Mouse (Mus musculus) v-Abl transformed pro-B cells (cell line): ENCODE results near the gene Nek4.

Experiments
- in situ Hi-C, 2 experiments: fragments of 400-800 bp; cut with MboI; formaldehyde crosslinking; loops; one replicate each; pipeline ENCODE4 v1.15.1; 2025; ENCODE audit not compliant: unreplicated experiment in 2 of 2

Nek4 gene

DNA sequence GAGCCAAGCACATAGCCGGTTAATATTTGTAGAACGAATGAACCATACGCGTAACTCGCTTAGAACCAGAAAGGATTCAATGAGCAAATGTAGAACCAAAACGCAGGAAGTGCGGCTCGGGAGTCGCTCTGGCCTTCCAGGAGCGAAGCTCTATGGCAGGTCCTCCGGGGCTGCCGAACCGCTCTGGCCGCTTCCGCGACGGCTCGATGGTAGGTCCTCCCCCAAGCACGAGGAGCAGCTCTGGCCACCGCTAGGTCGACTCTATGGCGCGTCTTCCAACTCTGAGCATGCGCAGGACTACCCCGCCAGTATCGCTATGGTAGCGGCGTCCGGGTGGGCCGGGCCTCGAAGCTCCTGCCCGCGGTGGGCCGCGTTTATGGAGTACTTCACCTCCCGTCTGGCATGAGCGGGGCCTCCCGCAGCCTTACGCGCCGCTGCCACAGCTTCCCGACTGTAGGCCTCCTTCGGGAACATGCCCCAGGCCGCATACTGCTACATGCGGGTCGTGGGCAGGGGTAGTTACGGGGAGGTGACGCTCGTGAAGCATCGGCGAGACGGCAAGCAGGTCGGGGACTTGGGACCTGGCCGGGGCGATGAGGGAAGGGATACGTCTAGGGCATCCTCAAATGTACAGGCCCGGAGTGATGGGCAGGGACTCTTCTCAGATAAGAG is at the start of gene Nek4:
Gene Nek4, plus strand, starts transcription at position 224 of the 672 bp plus-strand sequence.
- in situ Hi-C loops: no loop called here

DNA sequence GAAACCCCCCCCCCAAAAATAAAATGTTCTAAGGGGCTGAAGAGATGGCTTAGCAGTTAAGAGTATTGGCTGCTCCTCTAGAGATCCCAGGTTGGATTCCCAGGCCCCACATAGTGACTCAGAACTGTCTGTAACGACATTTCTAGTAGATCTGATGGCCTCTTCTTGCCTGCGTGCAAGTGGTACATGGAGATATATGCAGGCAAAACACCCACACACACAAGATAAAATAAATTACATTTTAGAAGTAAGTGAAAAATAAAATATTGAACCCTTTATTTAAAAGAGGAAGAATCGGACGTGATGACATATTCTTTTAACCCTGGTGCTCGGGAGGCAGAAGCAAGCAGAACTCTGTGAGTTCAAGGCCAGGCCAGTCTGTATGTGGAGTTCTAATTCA is 48.5 kb upstream of the Nek4 start:
- in situ Hi-C loops: no loop called here

DNA sequence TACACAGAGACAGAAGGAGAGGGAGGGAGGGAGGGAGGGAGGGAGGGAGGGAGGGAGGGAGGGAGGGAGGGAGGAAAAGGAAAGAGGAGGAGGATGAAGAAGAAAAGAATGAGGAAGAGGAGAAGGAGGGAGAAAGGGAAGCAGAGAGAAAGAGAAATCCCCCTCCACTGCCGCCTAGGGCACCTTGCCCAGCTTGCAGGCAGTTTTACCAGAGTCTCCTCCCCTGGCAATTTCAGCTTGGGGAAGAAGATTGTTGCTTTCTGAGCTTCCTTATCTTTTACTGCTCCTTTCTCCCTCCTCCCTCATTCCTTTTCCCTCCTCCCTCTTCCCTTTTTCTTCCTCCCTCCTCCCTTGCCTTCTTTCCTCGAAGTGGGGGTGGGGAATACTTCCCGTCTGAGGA is 48.1 kb upstream of the Nek4 start:
- in situ Hi-C loops: no loop called here

DNA sequence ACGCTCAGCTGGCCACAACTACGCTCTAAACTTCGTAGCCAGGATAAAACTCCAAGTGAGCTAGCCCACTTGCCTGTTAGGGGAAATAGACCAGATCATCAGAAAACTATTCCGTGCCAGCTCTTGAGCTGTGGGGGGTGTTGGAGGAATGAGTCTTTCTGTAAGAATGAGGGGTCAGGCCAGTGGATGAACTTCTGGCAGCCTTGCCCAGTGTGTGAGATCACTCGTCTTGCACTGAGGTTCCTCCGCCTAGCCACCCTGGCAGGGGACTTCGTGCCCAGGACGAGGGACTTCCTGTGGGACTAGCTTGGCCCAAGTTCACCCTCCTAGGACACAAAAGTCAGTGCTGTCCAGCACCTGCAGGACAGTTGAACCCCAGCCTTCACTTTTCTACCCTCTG is 46.9 kb upstream of the Nek4 start:
- in situ Hi-C loops: no loop called here

DNA sequence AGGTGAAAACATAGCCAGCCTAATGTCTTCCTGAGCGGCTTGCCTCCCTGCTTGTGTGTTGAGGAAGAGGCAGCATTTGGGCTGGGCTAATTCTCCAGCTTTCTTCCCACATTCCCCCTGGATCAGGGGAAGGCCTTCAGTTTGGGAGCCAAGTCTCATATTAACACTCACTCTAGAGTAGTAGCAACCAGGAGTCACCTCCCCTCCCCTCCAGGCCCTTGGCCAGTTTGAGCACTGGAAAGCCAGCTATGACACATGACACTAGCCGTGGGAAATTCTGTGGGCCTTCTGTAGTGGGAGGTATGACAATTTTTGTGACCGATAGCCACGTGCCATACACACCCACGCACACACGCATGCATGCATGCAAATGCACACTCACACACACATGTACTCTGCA is 45.2 kb upstream of the Nek4 start:
- in situ Hi-C loops: no loop called here

DNA sequence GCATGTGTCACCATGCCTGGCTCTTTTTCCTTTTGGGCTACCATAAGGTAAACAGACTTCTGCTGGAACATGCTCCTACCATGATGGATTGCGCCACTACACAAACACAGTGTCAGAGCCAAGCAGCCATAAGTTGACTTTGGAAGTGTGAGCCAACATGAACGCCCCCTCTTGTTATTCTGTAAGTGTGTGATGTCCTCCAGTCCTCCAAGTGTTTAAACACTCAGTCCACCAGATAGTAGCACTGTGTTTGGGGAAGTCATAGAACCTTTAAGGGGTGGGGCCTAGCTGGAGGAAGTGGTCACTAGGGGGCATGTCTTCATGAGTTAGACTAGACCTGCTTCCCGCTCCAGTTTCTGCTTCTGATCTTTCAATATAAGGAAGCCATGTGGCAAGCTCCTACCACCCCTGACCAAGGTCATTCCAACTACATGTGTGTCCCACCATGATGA is 43.3 kb upstream of the Nek4 start:
- in situ Hi-C loops: no loop called here

DNA sequence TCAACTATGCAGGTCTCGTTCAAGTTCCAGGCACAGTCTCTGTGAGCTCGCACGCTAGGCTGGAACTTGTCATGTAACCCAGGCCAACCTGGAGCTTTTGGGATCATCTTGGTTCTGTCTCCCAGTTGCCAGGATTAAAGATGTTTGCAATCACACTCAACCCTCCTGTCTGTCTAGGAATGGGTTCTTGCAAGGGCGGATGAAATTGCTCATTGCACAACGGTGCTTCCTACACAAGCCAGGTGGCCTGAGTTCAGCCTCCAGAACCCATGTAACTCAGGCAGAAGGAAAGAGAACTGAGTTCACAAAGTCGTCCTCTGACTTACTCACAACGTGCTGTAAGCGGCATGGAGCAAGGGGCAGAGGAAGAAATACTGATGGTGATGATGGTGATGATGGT is 40.0 kb upstream of the Nek4 start:
- in situ Hi-C loops: no loop called here

DNA sequence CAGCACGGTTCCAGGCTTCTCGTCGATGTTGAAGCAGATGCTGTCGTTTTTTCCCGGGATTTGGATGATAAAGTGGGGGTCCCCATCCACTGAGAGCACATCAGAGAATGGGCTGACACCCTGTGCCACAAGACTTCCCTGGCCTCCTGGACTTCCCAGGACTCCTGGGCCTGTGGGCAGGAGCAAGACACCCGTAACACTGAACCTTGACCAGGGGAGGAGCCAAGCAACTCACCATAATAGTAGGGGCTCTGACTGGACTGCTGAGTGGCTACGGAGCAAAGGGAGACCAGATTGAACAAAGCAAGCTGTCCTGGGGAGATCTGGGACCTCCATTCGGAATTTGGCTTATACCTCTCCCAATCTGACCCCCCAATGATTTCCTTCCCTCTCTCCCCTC is 38.5 kb upstream of the Nek4 start:
- in situ Hi-C loops: no loop called here

DNA sequence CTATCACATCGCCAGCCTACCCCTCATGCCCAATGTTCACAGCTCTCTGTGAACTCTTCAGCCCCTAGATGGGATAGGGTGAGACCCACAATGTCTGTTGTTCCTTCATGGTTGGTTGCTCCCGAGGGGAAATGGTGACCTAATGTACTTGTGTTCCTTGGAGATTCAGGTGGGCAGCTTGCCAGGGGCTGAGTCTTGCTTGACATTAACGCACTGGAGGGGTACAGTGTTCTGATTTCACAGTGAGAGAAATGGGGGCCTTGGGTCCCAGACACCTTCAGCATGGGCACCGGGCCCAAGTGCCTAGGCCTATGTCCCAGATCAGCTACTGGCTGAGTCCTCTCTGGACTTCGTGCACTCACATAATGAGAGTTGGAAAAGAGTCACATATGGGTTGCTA is 37.8 kb upstream of the Nek4 start:
- in situ Hi-C loops: no loop called here

DNA sequence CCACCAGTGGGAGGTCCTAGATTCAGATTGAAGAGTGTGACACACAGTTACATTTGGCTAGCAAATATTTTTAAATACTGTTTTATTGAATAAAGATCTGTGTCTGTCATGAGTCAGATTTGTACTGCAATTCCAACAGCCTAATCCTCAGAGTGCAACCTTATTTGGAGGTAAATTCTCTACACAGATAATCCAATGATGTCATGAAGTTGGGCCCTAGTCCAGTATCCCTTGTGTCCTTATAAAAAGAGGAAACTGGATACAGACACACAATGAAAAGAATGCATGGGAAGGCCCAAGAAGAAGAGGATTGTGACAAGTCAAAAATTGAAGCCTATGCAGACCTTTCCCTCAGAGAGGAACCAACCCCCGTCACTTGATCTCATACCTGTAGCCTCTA is 34.7 kb upstream of the Nek4 start:
- in situ Hi-C loops: no loop called here

DNA sequence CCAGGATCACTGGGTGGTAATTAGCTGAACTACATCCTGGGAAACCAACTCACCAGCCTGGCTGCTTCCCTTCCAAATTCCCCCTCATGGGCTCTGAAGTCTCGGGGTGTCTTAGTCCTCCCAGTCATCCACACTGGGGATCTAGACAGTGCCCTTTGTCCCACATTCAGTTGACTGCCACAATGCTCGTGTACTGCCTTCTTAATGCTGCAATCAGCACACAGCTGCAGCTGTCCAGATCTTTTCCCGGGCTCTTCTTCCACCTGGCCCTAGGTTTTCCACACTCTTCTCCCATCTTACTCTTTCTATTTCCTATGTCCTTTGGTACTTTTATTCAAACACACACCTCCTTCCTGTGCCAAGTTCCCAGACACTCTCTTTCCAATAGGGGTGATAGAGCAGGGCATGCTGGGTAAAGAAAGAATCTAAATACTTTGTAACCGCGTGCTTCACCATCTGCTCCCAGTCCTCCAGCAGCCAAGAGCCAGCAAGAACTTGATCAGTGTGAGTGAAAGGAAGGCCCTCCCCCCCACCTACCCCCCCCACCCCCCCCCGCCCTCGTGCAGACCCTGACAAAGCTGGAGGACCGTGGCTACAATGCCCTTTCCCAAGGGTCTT is 29.0 kb upstream of the Nek4 start:
- in situ Hi-C loops: no loop called here

DNA sequence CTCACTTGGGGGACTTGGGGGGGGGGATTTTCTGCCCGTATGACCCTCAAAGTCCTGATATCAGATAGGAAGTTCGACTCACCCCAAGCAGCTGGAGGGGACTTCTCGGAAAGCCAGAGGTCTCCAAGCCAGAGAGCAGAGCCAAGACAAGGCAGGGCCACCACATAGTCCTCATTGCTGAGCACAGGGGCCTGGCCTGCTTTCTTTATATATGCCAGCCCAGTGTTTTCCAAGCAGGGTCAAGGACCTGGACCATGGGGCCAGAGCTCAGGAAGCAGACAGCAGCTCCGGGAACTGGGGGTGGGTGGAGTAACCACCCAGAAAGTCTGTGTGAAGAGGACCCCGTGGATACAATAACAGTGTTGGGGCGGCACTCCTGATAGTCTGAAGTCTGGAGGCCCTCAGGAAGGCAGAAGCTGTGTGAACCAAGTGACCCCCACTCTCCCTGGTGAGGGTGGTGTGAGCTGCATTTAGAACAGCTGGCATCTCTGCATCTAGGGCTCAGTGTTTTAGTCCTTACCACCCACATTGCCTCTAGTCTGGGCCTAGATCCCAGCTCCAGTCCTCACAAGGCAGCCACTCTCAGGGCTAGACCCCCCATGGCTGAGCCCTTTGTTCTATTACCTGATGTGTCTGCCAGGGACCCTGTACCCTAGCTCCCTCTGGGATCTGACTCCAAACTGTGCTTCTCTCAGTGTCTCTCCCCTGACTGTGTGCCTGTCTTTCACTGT is 27.6 kb upstream of the Nek4 start, which contains the start of gene Itih3:
Gene Itih3, minus strand, starts transcription at position 386 of the 731 bp plus-strand sequence.
- in situ Hi-C loops: no loop called here

DNA sequence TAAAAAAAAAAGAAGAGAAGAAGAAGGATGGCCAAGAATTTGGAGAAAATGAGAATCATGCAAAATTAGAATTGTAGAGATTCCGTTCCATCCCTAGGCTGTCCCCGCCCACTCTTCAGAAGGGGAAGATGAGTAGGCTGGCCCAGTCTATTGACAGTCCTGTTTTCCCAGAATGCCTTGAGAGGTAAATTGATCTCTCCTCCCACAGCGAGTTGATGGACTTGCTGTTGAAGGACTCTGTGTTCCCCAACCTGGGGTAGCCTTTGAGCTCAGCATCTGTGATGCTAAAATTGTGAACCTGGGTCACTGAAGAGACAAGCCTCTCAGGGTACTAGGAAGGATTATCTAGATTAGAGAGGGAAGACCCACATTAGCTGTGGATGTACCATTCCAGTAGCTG is 25.7 kb upstream of the Nek4 start:
- in situ Hi-C loops: loop anchor here in 1 of 2 experiments (5.0 kb wide), 1 partner anchor 52 kb away; no protein-coding TSS in a partner anchor

DNA sequence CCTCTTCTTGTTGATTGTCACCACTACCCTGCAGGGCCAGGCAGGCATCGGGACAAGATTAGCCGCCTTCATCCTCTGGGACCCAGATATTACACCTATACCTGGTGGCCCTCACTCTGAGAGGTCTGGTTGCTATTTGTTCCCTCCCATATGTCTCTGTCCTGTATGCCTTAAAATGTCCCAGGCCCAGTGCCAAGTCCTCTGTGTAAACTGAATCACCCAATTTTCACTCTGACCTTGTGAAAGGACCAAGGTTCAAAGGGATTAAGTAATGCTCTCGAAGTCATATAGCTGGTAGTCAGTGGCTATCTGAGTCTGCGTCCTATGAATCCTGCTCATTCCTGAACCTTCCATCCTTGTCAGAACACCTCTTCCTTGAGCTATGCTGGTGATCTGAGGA is 20.8 kb upstream of the Nek4 start:
- in situ Hi-C loops: loop anchor here in 1 of 2 experiments (5.0 kb wide), 1 partner anchor 33 kb away; no protein-coding TSS in a partner anchor

DNA sequence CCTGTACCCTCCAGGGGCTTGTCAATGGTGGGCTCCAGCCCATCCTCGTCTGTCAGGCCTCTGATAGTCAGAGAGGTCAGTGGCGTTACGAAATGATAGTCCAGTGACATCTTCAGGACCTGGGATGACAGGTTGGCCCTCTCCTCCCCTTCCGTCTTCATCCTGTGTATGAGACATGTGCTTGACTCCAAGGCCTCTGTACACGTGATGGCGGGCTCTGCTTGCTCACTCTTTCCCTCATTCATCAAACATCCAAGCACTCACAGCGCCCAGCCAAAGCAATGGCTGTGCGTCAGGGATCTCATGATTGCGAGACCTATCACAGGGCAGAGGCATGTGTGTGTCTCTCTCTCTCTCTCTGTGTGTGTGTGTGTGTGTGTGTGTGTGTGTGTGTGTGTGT is 17.8 kb upstream of the Nek4 start:
- in situ Hi-C loops: loop anchor here in 1 of 2 experiments (5.0 kb wide), 1 partner anchor 36 kb away; no protein-coding TSS in a partner anchor

DNA sequence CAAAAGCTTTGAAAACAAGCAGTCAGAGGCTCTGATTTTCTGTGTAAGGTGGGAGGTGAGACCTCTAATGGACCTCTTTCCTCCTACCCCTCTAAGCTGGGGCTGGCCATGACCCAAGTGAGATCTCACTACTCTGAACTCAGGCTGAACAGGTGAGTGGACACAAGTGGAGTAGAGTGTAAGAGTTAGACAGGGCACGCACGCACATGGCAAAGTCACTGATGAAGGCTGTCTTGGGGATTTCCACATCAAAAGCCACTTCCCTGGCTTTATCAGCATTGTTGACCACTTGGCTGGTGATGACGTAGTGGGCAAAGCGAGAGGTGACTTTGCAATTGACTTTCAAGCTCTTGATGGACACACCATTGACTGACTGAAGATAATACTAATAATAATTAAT is 8.9 kb upstream of the Nek4 start:
- in situ Hi-C loops: loop anchor here (5.0 kb wide), 2 partner anchors 70 to 75 kb away; no protein-coding TSS in a partner anchor

DNA sequence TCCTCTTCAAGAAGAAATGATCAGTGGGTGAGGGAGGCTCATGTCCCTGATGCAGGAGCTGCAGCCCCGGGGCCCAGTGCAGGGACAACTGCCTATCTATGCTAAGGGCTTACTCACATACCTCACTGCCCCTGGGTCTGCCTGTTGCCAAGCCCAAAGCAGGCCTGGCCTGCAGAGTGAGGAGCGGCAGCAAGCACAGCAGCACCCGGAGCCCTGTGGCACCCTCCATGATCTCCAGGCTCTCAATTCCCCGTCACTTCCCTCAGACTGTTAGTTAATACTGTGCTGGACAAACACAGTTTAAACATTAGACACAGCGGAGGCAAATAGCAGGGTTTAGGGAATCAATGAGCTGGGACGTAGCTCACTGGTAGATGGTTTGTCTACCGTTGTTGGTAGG is 8.1 kb upstream of the Nek4 start, which contains the start of gene Itih1:
Gene Itih1, minus strand, starts transcription at position 252 of the 400 bp plus-strand sequence.
- in situ Hi-C loops: loop anchor here (5.0 kb wide), 2 partner anchors 71 to 76 kb away; no protein-coding TSS in a partner anchor

DNA sequence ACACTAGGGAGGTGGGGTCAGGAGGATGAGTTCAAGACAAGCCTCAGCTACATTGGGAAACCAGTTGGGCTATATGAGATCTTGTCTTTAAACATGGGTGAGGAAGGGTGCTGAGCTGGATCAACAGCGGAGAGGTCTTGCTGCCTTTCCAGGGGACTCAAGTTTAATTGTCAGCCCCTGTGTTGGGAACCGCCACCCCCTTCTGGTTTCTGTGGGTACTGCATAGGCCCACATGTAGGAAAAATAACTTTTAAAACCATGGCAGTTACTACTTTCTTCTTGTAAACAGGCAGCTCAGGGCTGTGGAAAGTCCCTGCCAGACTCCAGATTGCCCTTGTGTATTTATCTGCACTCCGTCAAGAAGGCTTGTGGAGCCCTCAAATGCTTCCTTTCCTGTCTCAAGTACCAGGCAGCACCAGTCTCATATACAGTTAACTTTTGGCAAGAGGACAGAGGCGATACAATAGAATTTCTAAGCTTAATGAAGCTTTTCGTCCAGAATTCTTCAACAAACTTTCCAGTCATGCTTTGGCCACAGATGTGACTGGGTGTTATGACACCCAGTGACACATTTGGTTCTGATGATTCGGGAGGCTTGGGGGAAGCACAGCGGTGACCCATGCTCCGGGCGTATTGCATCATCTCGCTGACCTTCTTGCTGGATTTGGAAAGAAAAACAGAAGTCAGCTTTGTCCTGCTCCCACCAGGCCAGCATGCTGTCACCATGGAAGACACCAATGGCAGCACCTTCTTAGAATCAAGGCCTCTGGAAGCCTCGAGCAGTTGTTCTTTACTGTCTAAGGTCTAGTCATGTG is 7.1 kb upstream of the Nek4 start:
- in situ Hi-C loops: loop anchor here (5.0 kb wide), 2 partner anchors 72 to 77 kb away; no protein-coding TSS in a partner anchor

DNA sequence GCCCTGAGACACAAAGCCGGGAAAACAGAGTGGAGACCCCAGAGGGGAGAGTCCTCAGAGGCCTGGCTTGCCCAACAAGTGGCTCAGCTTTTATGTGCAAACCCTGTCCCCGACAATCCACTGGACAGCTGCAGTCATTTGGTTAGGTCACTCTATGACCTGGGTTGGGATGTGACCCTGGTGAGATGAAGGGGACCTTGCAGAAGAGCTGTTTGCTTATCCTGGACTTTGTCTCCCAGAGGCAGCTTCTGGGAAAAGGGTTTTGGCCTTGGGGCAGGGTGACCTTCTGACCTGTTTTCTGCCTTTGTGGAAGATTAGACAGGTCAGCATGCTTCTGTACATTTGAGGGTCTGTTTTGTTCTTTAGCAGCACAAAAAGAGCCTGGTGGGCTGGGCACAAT is 6.4 kb upstream of the Nek4 start:
- in situ Hi-C loops: loop anchor here (5.0 kb wide), 2 partner anchors 72 to 77 kb away; no protein-coding TSS in a partner anchor

DNA sequence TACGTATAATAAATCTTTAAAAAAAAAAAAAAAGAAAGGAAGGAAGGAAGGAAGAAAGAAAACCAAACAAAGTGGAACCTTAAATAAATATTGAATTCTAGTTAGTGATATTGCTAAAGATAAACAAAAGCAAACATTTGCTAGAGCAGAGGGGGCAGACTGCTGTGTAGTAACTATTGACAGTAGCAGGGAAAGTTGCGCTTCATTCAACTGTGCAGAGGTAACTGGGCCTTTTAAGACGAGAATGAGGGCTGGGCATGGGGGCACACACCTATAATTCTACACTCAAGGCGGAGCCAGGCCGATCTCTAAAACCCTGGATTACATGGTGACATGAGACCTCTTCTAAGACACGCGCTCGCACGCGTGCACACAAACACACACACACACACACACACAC is 1.2 kb upstream of the Nek4 start:
- in situ Hi-C loops: no loop called here
